Comparison of ENCODE assay signal across 11 mouse cellular contexts in the genomic region with DNA sequence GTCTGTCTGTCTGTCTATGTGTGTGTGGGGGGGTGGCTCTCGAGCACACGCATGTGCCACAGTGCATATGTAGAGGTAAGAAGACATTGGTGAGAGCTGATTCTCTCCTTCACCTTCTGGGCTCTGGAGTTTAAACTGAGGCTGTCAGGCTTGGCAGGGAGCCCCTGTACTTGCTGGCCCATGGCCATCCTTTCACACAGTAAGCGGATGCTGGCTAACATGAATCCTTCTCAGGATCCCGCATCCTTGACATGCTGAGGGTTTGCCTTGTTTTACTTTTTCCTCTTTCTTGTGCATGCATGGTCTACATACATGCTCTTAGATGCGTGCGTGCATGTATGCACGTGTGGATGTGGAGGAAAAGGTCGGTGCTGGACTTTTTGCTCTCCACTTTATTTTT. TPM values are rescaled to one million over a fixed set of nuclear protein-coding genes. Genes with fewer than 3 reads are reported as not detected.
DNase-seq lines count a peak whose midpoint lies in the region; ATAC-seq and TF ChIP-seq lines count a peak whose summit lies in the region.
"Had no signal": no experiment of that assay in that cellular context is flagged by ENCODE, and none has a peak within 500 bp of the region (broad histone marks: within the 10 kb centered on the region; RNA-seq: fewer than 3 reads in every experiment).

No protein-coding gene starts in this region.

- intact Hi-C loops in left cerebral cortex, postnatal 25 days (cut with DNase I), result no loop called here

- no peak for TF ChIP-seq CTCF in lung, postnatal 0 days (IDR thresholded peaks at IDR 0.05)

- H3K4me3 ChIP-seq in forebrain, embryonic 16.5 days (replicated peaks; ENCODE audit: low read length), result no peak overlapping the region
- H3K4me3 ChIP-seq in forebrain, embryonic 15.5 days, result no peak overlapping the region
- no peak overlapping the region for H3K4me3 ChIP-seq in lung, postnatal 0 days (ENCODE audit: low read depth, low read length)
- H3K4me3 ChIP-seq: hindbrain, embryonic 13.5 days had no signal

- DNase-seq in lung, postnatal 10 days, result peak; percentile 56
- DNase-seq in lung, postnatal 0 days (ENCODE audit: low spot score), result no peak
- peak; percentile 69 to 70 for DNase-seq in cerebellum, postnatal 36 days
- DNase-seq in left cerebral cortex, postnatal 25 days (ENCODE audit: low spot score in 2 of 2), result peak; percentile 40 to 61
- no peak for DNase-seq in urinary bladder, postnatal 4 days (ENCODE audit: low spot score in 2 of 2)

- 71% methylated on average over 8 of the region's 8 CpGs for WGBS in forebrain, embryonic 16.5 days
- WGBS in forebrain, embryonic 15.5 days, result 70% methylated on average over 8 of the region's 8 CpGs
- WGBS in lung, postnatal 0 days, result 77% methylated on average over 8 of the region's 8 CpGs

- H3K36me3 ChIP-seq in forebrain, embryonic 16.5 days (ENCODE audit: control insufficient read depth, insufficient read depth), result no peaks in the 10 kb centered on the region
- H3K36me3 ChIP-seq in forebrain, embryonic 15.5 days, result no peaks in the 10 kb centered on the region
- H3K36me3 ChIP-seq in lung, postnatal 0 days (ENCODE audit: insufficient read depth, low read length), result no peaks in the 10 kb centered on the region
- H3K36me3 ChIP-seq: hindbrain, embryonic 13.5 days had no signal

- no peak overlapping the region for H3K4me2 ChIP-seq in forebrain, embryonic 16.5 days (ENCODE audit: low read length)
- H3K4me2 ChIP-seq in forebrain, embryonic 15.5 days (replicated peaks), result no peak overlapping the region
- no peak overlapping the region for H3K4me2 ChIP-seq in lung, postnatal 0 days (replicated peaks; ENCODE audit: low read depth, low read length)
- H3K4me2 ChIP-seq: hindbrain, embryonic 13.5 days had no signal

- no peak overlapping the region; the same call in 1 of the 2 replicates for H3K27ac ChIP-seq in forebrain, embryonic 16.5 days (ENCODE audit: low read length)
- no peak overlapping the region for H3K27ac ChIP-seq in forebrain, embryonic 15.5 days (replicated peaks)
- no peak overlapping the region for H3K27ac ChIP-seq in lung, postnatal 0 days (ENCODE audit: low read length)
- H3K27ac ChIP-seq: hindbrain, embryonic 13.5 days; macrophage had no signal

- H3K4me1 ChIP-seq in forebrain, embryonic 16.5 days (replicated peaks; ENCODE audit: control insufficient read depth, insufficient read depth, low read length), result peaks cover 12% of the 10 kb centered on the region
- H3K4me1 ChIP-seq in forebrain, embryonic 15.5 days, result peaks cover 14% of the 10 kb centered on the region
- H3K4me1 ChIP-seq in lung, postnatal 0 days (ENCODE audit: insufficient read depth, low read depth, low read length), result no peaks in the 10 kb centered on the region
- H3K4me1 ChIP-seq: hindbrain, embryonic 13.5 days had no signal

- peak; percentile 49; the same call in 1 of the 2 replicates for ATAC-seq in forebrain, embryonic 16.5 days
- no peak; the same call in 1 of the 2 replicates for ATAC-seq in forebrain, embryonic 15.5 days (replicated peaks)
- ATAC-seq in lung, postnatal 0 days, result no peak
- no peak for ATAC-seq in megakaryocyte-erythroid progenitor cell, adult 5-6 weeks (replicated peaks; ENCODE audit: low FRiP score, low TSS enrichment, poor library complexity, severe bottlenecking)

- H3K9me3 ChIP-seq in forebrain, embryonic 16.5 days (ENCODE audit: control insufficient read depth, low read length), result no peaks in the 10 kb centered on the region
- H3K9me3 ChIP-seq in forebrain, embryonic 15.5 days, result no peaks in the 10 kb centered on the region
- no peaks in the 10 kb centered on the region for H3K9me3 ChIP-seq in lung, postnatal 0 days (ENCODE audit: low read length)
- H3K9me3 ChIP-seq: hindbrain, embryonic 13.5 days had no signal

- no peak overlapping the region for H3K9ac ChIP-seq in forebrain, embryonic 16.5 days (replicated peaks; ENCODE audit: low read depth, low read length)
- no peak overlapping the region for H3K9ac ChIP-seq in forebrain, embryonic 15.5 days (replicated peaks)
- H3K9ac ChIP-seq in lung, postnatal 0 days (replicated peaks; ENCODE audit: low read depth), result no peak overlapping the region
- H3K9ac ChIP-seq: hindbrain, embryonic 13.5 days had no signal

- H3K27me3 ChIP-seq in forebrain, embryonic 16.5 days (replicated peaks; ENCODE audit: control insufficient read depth, insufficient read depth, low read length), result no peaks in the 10 kb centered on the region
- H3K27me3 ChIP-seq in forebrain, embryonic 15.5 days, result no peaks in the 10 kb centered on the region
- no peaks in the 10 kb centered on the region for H3K27me3 ChIP-seq in lung, postnatal 0 days (replicated peaks; ENCODE audit: insufficient read depth, low read length)
- H3K27me3 ChIP-seq: hindbrain, embryonic 13.5 days had no signal

- TF ChIP-seq EP300 in lung, postnatal 0 days (IDR thresholded peaks at IDR 0.05), result no peak

RNA-seq across cellular contexts. Expression of a gene that starts 3.2 kb away (rescaled TPM):
- 0.18 and 0.51 TPM in 2 replicates for polyA plus RNA-seq in forebrain, embryonic 16.5 days (2015; fragmentation: Nextera tagmentation; extraction: Ambion mirVana)
- polyA plus RNA-seq in forebrain, embryonic 15.5 days (2015; fragmentation: Nextera tagmentation; extraction: Ambion mirVana), result 0.46 and 0.55 TPM in 2 replicates
- 4.3 and 5.0 TPM in 2 replicates for polyA plus RNA-seq in lung, postnatal 0 days (2015; fragmentation: Nextera tagmentation; extraction: Ambion mirVana)
- total RNA-seq in left cerebral cortex, postnatal 25 days (2021), result not detected
- 1.0 and 1.7 TPM in 2 replicates for total RNA-seq in megakaryocyte-erythroid progenitor cell, adult 5-6 weeks (2014; fragmentation: Nextera tagmentation)
- total RNA-seq in megakaryocyte-erythroid progenitor cell, adult 5-6 weeks (2017), result 5.2 and 12.9 TPM in 2 replicates
- total RNA-seq: CH12.LX had no signal

RNA-seq across cellular contexts. Expression of a gene that starts 16.8 kb away (rescaled TPM):
- 2.9 and 3.4 TPM in 2 replicates for polyA plus RNA-seq in forebrain, embryonic 16.5 days (2015; fragmentation: Nextera tagmentation; extraction: Ambion mirVana)
- polyA plus RNA-seq in forebrain, embryonic 15.5 days (2015; fragmentation: Nextera tagmentation; extraction: Ambion mirVana), result 3.9 and 4.1 TPM in 2 replicates
- 5.1 and 6.8 TPM in 2 replicates for polyA plus RNA-seq in lung, postnatal 0 days (2015; fragmentation: Nextera tagmentation; extraction: Ambion mirVana)
- 10 to 100 TPM in 1 of 2 experiments, 1 to 10 TPM in 1; 8.1 to 13.8 TPM for total RNA-seq in left cerebral cortex, postnatal 25 days (2021)
- not detected in 2 replicates for total RNA-seq in megakaryocyte-erythroid progenitor cell, adult 5-6 weeks (2014; fragmentation: Nextera tagmentation)
- 0.19 TPM in 1 of 2 replicates, not detected in the other for total RNA-seq in megakaryocyte-erythroid progenitor cell, adult 5-6 weeks (2017)
- total RNA-seq: CH12.LX had no signal

RNA-seq across cellular contexts. Expression of a gene that starts 46.7 kb away (rescaled TPM):
- 19.7 and 21.8 TPM in 2 replicates for polyA plus RNA-seq in forebrain, embryonic 16.5 days (2015; fragmentation: Nextera tagmentation; extraction: Ambion mirVana)
- 17.6 and 18.9 TPM in 2 replicates for polyA plus RNA-seq in forebrain, embryonic 15.5 days (2015; fragmentation: Nextera tagmentation; extraction: Ambion mirVana)
- polyA plus RNA-seq in lung, postnatal 0 days (2015; fragmentation: Nextera tagmentation; extraction: Ambion mirVana), result 5.6 and 8.5 TPM in 2 replicates
- total RNA-seq in left cerebral cortex, postnatal 25 days (2021), result 10 to 100 TPM; 27.5 to 31.8 TPM
- 89.3 and 113 TPM in 2 replicates for total RNA-seq in megakaryocyte-erythroid progenitor cell, adult 5-6 weeks (2014; fragmentation: Nextera tagmentation)
- 32.8 and 55.7 TPM in 2 replicates for total RNA-seq in megakaryocyte-erythroid progenitor cell, adult 5-6 weeks (2017)

RNA-seq across cellular contexts. Expression of a gene that starts 46.8 kb away (rescaled TPM):
- polyA plus RNA-seq in forebrain, embryonic 16.5 days (2015; fragmentation: Nextera tagmentation; extraction: Ambion mirVana), result 49.1 and 54.5 TPM in 2 replicates
- 59.0 and 60.7 TPM in 2 replicates for polyA plus RNA-seq in forebrain, embryonic 15.5 days (2015; fragmentation: Nextera tagmentation; extraction: Ambion mirVana)
- polyA plus RNA-seq in lung, postnatal 0 days (2015; fragmentation: Nextera tagmentation; extraction: Ambion mirVana), result 43.9 and 45.8 TPM in 2 replicates
- total RNA-seq in left cerebral cortex, postnatal 25 days (2021), result 1 to 10 TPM; 7.8 to 9.5 TPM
- 56.0 and 61.4 TPM in 2 replicates for total RNA-seq in megakaryocyte-erythroid progenitor cell, adult 5-6 weeks (2014; fragmentation: Nextera tagmentation)
- 76.9 and 90.2 TPM in 2 replicates for total RNA-seq in megakaryocyte-erythroid progenitor cell, adult 5-6 weeks (2017)

RNA-seq across cellular contexts. Expression of a gene that starts 47.0 kb away (rescaled TPM):
- not detected in 2 replicates for polyA plus RNA-seq in forebrain, embryonic 16.5 days (2015; fragmentation: Nextera tagmentation; extraction: Ambion mirVana)
- polyA plus RNA-seq in forebrain, embryonic 15.5 days (2015; fragmentation: Nextera tagmentation; extraction: Ambion mirVana), result 0.09 TPM in 1 of 2 replicates, not detected in the other
- polyA plus RNA-seq in lung, postnatal 0 days (2015; fragmentation: Nextera tagmentation; extraction: Ambion mirVana), result 0.58 and 0.92 TPM in 2 replicates
- total RNA-seq in left cerebral cortex, postnatal 25 days (2021), result under 1 TPM; 0.07 to 0.11 TPM
- total RNA-seq in megakaryocyte-erythroid progenitor cell, adult 5-6 weeks (2014; fragmentation: Nextera tagmentation), result 0.12 TPM in 1 of 2 replicates, not detected in the other
- total RNA-seq in megakaryocyte-erythroid progenitor cell, adult 5-6 weeks (2017), result 0.28 TPM in 1 of 2 replicates, not detected in the other

Comparison
In these comparisons a context has a peak if more than half of its experiments do, and no peak if none do; other contexts are left out.
1. DNase-seq: peak in lung, postnatal 10 days (single experiment), cerebellum, postnatal 36 days (2 of 2) and left cerebral cortex, postnatal 25 days (2 of 2); none in lung, postnatal 0 days (single experiment) and urinary bladder, postnatal 4 days (0 of 2).